Mouse (Mus musculus) spleen, postnatal 14 days (tissue): ENCODE measurements at regions not wholly inside any gene's neighbourhood (a gene's known extent, or its start where the extent isn't known, plus 50 kb on each side); places are given as distances from the start of the nearest gene placed in this dataset.

Experiments
- DNase-seq, 2 experiments: peaks; one replicate each; pipeline ENCODE4 v3.0.0; 2021 to 2022; ENCODE audit warnings: low spot score in 2 of 2

DNA sequence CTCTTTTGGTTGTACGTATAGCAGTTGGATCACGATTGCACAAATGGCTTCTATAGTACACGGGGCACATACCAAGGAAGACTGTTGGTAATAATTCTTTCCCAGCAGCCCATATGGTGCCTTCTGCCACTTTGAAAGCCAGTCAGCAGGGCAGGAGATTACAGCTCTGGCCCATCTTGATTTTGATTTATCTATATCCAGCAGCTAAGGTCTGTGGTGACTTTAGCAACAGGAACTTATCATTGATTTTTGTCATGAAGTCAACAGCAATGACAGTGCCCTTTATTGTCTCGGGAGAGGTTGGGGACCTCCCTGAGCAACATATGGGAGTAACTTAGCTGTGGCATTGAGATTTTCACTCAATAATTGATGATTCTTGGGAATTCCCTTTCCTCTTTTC is 64.1 kb upstream of the Tab2 start:
- DNase-seq = no peak

DNA sequence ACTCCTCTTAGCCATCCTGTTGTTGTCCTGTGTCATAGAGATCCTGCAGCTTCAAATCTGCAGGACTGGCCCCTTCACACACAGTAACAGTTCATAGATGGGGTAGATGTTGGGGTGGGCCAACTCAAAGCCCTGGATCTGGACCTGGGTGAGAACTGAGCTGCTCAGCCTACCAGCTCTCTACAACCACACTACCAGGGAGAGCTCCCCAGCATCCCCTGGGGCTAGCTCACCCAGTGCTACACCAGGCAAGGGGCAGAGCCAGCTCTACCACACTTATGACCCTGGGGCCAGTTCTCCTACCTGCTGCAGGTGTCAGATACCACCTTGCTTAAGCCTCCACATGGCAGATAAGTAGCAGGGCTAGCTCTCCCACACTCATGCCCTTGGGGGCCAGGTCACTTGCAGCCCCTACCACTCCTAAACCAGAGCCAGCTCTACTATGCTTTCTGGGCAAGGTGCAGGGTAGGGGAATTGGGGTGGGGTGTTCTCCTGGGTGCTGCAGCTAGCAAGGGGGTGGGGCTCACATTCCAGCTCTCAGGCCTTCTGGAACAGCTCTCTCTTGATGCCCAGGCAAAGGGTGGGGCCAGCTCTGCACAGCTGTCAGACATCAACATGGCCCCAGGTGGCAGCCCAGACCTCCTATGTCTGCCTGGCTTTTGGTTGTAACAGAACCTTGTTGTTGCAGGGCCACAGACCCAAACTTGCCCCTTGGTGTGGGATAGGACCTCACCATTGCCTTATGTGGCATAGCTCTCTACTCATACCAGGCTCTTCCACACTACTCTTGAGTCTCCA is 62.4 kb upstream of the Tab2 start:
- DNase-seq = no peak

DNA sequence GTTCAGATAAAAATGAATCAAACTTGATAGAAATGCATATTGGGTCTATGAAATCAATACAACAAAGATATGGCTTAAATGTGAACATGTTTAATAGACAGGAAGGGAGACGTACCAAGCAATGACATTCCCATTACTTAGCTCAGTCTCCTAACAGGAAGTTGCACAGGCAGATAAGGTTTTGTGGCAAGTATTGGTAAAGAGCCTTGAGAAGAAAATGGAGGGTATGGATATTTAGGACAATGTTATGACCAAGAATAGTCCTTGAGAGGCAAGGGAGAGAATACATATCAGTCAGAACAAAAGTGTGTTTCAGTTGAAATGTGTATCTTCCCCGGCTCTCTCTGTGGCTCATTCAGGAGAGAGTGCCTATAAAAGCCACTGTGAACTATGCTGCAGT is 60.7 kb upstream of the Tab2 start:
- no peak for DNase-seq

DNA sequence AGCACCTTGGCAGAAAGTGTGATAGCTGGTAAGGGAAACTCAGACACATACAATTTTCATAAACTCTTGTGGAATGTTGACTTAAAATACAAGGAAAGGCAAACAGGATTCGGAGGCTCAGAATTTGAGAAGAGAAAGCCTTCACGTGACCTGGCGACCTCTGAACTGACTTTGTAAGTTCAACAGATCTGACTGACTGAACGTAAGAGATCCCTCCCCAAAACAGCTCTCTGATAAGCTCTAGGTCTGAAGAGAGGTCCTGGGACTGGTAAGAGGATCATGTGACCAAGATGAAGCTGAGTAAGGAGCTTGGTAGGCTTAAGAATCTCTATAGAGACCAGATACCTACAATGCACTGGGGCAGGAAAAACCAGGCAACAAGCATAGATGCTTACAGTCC is 55.7 kb upstream of the Tab2 start:
- no peak for DNase-seq

DNA sequence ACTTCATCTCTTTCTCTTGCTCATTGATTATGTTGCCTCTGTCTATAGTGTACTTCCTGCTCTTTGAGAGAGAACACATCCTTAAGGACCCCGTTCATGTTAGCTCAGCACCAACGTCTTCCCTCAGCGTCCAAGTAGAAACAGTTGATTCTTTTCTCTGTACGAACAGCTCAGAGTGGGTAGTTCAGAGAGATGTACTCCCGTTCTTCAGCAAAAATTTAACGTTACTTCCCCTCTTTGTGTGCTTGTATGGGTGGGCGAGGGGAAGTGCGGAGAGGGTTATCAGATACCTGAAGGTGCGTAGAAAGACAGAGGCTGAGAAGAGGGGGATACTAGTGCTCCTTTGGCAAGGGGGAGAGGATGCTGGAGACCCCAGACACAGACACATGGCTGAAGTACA is 55.1 kb upstream of the Tab2 start:
- DNase-seq = no peak

DNA sequence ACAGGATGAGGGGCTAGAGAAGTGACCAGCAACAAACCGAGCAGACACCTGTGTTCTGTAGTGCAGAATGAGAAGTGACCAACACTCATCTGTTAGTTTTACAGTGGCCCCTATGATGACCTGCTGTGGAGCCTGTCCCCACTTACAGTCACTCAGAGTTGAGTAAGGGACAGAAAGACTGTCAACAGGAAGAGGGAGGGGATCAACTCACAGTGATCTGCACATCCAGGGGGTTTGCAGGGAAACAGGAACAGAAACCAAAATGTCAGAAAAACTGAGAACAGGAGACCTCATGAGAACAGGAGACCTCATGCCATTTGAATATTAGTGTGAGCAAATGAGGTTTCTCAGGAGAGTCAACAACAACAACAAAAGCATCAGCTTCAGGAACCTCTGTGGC is 53.8 kb upstream of the Tab2 start:
- DNase-seq = no peak

DNA sequence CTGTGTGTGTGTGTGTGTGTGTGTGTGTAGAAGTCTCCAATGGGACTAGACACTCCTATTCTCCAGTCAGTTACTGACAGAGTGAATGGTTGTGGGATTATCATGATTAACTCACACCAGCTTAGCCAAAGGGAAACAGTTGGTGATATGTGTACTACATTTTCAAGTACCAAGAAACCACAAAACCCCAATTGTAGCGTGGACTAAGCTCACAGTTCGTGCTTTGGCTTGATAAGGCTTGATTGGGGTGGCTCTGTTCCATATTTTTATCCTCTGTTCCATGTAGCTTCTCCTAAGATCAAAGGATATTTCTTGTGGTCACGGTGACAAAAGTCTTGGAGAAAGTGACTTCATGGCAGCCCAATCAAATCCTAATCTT is 51.9 kb upstream of the Tab2 start:
- DNase-seq = no peak

DNA sequence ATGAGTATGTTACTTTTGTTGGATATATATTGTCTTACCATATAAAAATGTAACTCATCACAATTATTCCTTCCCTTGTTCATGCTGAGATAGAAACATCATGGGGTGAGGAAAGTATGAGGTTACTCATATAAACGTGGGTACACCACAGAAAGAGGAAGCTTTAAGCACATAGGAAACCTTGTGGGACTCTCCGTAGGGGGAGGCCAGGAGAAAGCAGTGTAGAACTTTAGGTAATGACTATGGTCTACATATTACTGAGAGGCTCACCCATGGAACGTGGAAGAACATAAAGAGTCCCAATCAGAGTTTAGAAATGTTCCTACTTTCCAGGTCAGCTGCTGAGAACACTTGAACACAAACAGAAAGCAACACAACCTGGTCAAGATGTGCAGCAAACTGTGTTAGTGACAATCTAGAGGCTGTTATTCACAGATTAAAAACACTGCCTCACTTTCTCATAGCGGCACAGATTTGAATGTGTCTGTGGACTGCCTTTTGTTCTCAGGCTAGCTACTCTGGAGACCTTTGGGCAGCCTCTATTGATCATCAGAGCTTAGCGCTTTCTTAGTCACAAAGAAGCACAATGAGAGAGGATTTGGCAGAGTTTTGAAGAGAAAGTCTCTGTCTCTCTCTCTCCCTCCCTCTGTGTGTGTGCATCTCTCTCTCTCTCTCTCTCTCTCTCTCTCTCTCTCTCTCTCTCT is 51.4 kb upstream of the Tab2 start:
- DNase-seq = no peak
